Mouse (Mus musculus) forebrain, embryonic 14.5 days (tissue): ENCODE data around the gene Mvd. TPM values are rescaled to one million over a fixed set of nuclear protein-coding genes. Genes with fewer than 3 reads are reported as not detected.
A peak's percentile ranks its signal among the peaks of the same experiment; 100 is the strongest.

Source experiments
- ATAC-seq: fragments of 200-750 bp; cut with Nextera tagmentation; 2 replicates; pipeline ENCODE4 v1.8.0; 2017; ENCODE audit warnings: mild to moderate bottlenecking, moderate library complexity
- DNase-seq: peaks from one replicate; pipeline ENCODE4 v3.0.0-alpha.2; 2015; ENCODE audit warnings: low spot score
- H3K27ac ChIP-seq: fragments of 300-500 bp; sonication (generic); 2 replicates; pipeline ENCODE4 v1.5.1; 2014; ENCODE audit warnings: low read depth, mild to moderate bottlenecking, control low read depth, low read length, moderate library complexity
- H3K27me3 ChIP-seq: fragments of 300-500 bp; sonication (generic); replicated peaks from 2 replicates; pipeline ENCODE4 v1.6.1; 2014; ENCODE audit warnings: low read length, control low read depth, mixed read lengths; ENCODE audit not compliant: control insufficient read depth, insufficient read depth
- H3K36me3 ChIP-seq: fragments of 300-500 bp; sonication (generic); 2 replicates; pipeline ENCODE4 v1.6.1; 2014; ENCODE audit warnings: low read length, control low read depth; ENCODE audit not compliant: control insufficient read depth, insufficient read depth
- H3K4me1 ChIP-seq: fragments of 300-500 bp; sonication (generic); 2 replicates; pipeline ENCODE4 v1.6.1; 2014; ENCODE audit warnings: antibody characterized with exemption, low read length, control low read depth; ENCODE audit not compliant: control insufficient read depth, insufficient read depth
- H3K4me2 ChIP-seq: fragments of 300-500 bp; sonication (generic); 2 replicates; pipeline ENCODE4 v1.6.1; 2014; ENCODE audit warnings: mild to moderate bottlenecking, control low read depth, low read length
- H3K4me3 ChIP-seq: fragments of 300-500 bp; sonication (generic); 2 replicates; pipeline ENCODE4 v1.5.1; 2014; ENCODE audit warnings: low read depth, low read length, control low read depth
- H3K9ac ChIP-seq: fragments of 300-500 bp; sonication (generic); 2 replicates; pipeline ENCODE4 v1.6.1; 2014; ENCODE audit warnings: mild to moderate bottlenecking, low read length, control low read depth, moderate library complexity
- H3K9me3 ChIP-seq: fragments of 300-500 bp; sonication (generic); replicated peaks from 2 replicates; pipeline ENCODE4 v1.6.1; 2016; ENCODE audit warnings: low read length, control low read depth, mixed read lengths; ENCODE audit not compliant: control insufficient read depth
- WGBS: fragments of 180-500 bp; shearing (Covaris S2); extraction: QIAGEN DNeasy Blood & Tissue Kit; methylation state at CpG from one replicate; pipeline ENCODE4 v1.1.7; 2014; 5-methylcytosine and 5-hydroxymethylcytosine counted together
- polyA plus RNA-seq: library from polyadenylated mRNA; unstranded; fragments of >200 nt; fragmentation: Nextera tagmentation; extraction: Ambion mirVana; gene quantifications from 2 replicates; pipeline ENCODE4 v1.2.1, GENCODE M21; 2014

Gene Mvd
- polyA plus RNA-seq, 1 experiment from 2014 or later: 41.8 TPM

GRCm38 (mm10) chr8:122460524-122461472 is 17.6 kb upstream of the Mvd start, which contains the start of gene Snai3:
Gene Snai3, minus strand, starts transcription at chr8:122460733.
- DNase-seq (peak; percentile 23), ATAC-seq (peak; percentile 70)
- Histone ChIP-seq H3K4me3 (peak within 1 kb of the TSS; percentile 26), H3K4me1 (peaks cover 6% of the 10 kb centered on the region; the same call in 1 of the 2 replicates), H3K27me3 (peaks cover 38% of the 10 kb centered on the region), H3K27ac (no peak within 1 kb of the TSS), H3K9me3 (no peaks in the 10 kb centered on the region), H3K4me2 (peak within 1 kb of the TSS; percentile 56), H3K9ac (peak within 1 kb of the TSS; percentile 51; the same call in 1 of the 2 replicates), H3K36me3 (peaks cover 7% of the 10 kb centered on the region; the same call in 1 of the 2 replicates)
- WGBS: 2% methylated on average over 48 of the region's 56 CpGs

- Histone ChIP-seq H3K36me3 (no peaks in the 10 kb centered on the region), H3K4me2 (peak overlapping the region; percentile 56)
Observed at GRCm38 (mm10) chr8:122459990-122460389, 16.8 kb upstream of the Mvd start.

GRCm38 (mm10) chr8:122459218-122459900 is 16.1 kb upstream of the Mvd start:
- H3K27me3 ChIP-seq: peaks cover 38% of the 10 kb centered on the region
- ATAC-seq (no peak), DNase-seq (no peak)
- H3K4me2 ChIP-seq: no peak overlapping the region
- H3K4me1 ChIP-seq: peaks cover 6% of the 10 kb centered on the region; the same call in 1 of the 2 replicates
- H3K36me3 ChIP-seq: no peaks in the 10 kb centered on the region
- H3K27ac ChIP-seq: no peak overlapping the region
- H3K4me3 ChIP-seq: no peak overlapping the region
- 55% methylated on average over 6 of the region's 6 CpGs for WGBS
- no peak overlapping the region for H3K9ac ChIP-seq
- no peaks in the 10 kb centered on the region for H3K9me3 ChIP-seq

More at GRCm38 (mm10) chr8:122459990-122460389, 16.8 kb upstream of the Mvd start:
- H3K4me3 ChIP-seq: peak overlapping the region; percentile 26; the same call in 1 of the 2 replicates
- DNase-seq (no peak), ATAC-seq (no peak)
- WGBS: 30% methylated on average over 7 of the region's 7 CpGs
- peaks cover 38% of the 10 kb centered on the region for H3K27me3 ChIP-seq
- peaks cover 6% of the 10 kb centered on the region; the same call in 1 of the 2 replicates for H3K4me1 ChIP-seq
- H3K9me3 ChIP-seq: no peaks in the 10 kb centered on the region
- no peak overlapping the region for H3K27ac ChIP-seq
- no peak overlapping the region for H3K9ac ChIP-seq

GRCm38 (mm10) chr8:122457171-122457570 is 13.9 kb upstream of the Mvd start:
- no peak for ATAC-seq
- 74% methylated on average over 11 of the region's 11 CpGs for WGBS

GRCm38 (mm10) chr8:122454409-122454808 is 11.2 kb upstream of the Mvd start:
- no peak overlapping the region for H3K9ac ChIP-seq
- H3K36me3 ChIP-seq: no peaks in the 10 kb centered on the region
- no peaks in the 10 kb centered on the region for H3K4me1 ChIP-seq
- no peak overlapping the region for H3K4me3 ChIP-seq
- H3K27me3 ChIP-seq: peaks cover 2% of the 10 kb centered on the region; the same call in 1 of the 2 replicates
- H3K4me2 ChIP-seq: no peak overlapping the region
- no peak overlapping the region for H3K27ac ChIP-seq
- DNase-seq: no peak
- no peaks in the 10 kb centered on the region for H3K9me3 ChIP-seq
- 93% methylated on average over 6 of the region's 6 CpGs for WGBS
- ATAC-seq: no peak

More at GRCm38 (mm10) chr8:122457171-122457570, 13.9 kb upstream of the Mvd start:
- H3K36me3 ChIP-seq: no peaks in the 10 kb centered on the region
- no peak for DNase-seq
- H3K4me3 ChIP-seq: no peak overlapping the region
- peaks cover 6% of the 10 kb centered on the region; the same call in 1 of the 2 replicates for H3K4me1 ChIP-seq
- no peaks in the 10 kb centered on the region for H3K9me3 ChIP-seq
- no peak overlapping the region for H3K27ac ChIP-seq
- H3K27me3 ChIP-seq: peaks cover 30% of the 10 kb centered on the region
- H3K9ac ChIP-seq: no peak overlapping the region
- H3K4me2 ChIP-seq: no peak overlapping the region

GRCm38 (mm10) chr8:122452154-122452553 is 8.9 kb upstream of the Mvd start:
- Histone ChIP-seq H3K4me1 (no peaks in the 10 kb centered on the region), H3K4me3 (no peak overlapping the region), H3K4me2 (no peak overlapping the region), H3K9ac (no peak overlapping the region), H3K27me3 (no peaks in the 10 kb centered on the region), H3K27ac (no peak overlapping the region), H3K9me3 (no peaks in the 10 kb centered on the region), H3K36me3 (no peaks in the 10 kb centered on the region)
- no peak for DNase-seq
- WGBS: 89% methylated on average over 10 of the region's 10 CpGs
- no peak for ATAC-seq

- H3K4me3 ChIP-seq: no peak overlapping the region
- H3K4me2 ChIP-seq: no peak overlapping the region
- WGBS: 80% methylated on average over 7 of the region's 7 CpGs
- H3K9ac ChIP-seq: no peak overlapping the region
- H3K36me3 ChIP-seq: no peaks in the 10 kb centered on the region
- H3K27ac ChIP-seq: no peak overlapping the region
- no peak for ATAC-seq
- H3K4me1 ChIP-seq: no peaks in the 10 kb centered on the region
- no peaks in the 10 kb centered on the region for H3K27me3 ChIP-seq
- DNase-seq: no peak
- H3K9me3 ChIP-seq: no peaks in the 10 kb centered on the region
Observed at GRCm38 (mm10) chr8:122451161-122451703, 8.0 kb upstream of the Mvd start.

GRCm38 (mm10) chr8:122445203-122445602 is 2.0 kb upstream of the Mvd start:
- WGBS: 66% methylated on average over 3 of the region's 3 CpGs
- ATAC-seq: no peak

More at GRCm38 (mm10) chr8:122445203-122445602, 2.0 kb upstream of the Mvd start:
- H3K4me1 ChIP-seq: peaks cover 14% of the 10 kb centered on the region; the same call in 1 of the 2 replicates
- no peak overlapping the region for H3K27ac ChIP-seq
- no peaks in the 10 kb centered on the region for H3K9me3 ChIP-seq
- no peaks in the 10 kb centered on the region for H3K36me3 ChIP-seq
- no peak for DNase-seq
- no peak overlapping the region for H3K4me3 ChIP-seq
- peak overlapping the region; percentile 55; the same call in 1 of the 2 replicates for H3K4me2 ChIP-seq
- no peaks in the 10 kb centered on the region for H3K27me3 ChIP-seq
- no peak overlapping the region for H3K9ac ChIP-seq
